Mouse (Mus musculus): ENCODE measurements at regions not wholly inside any gene's neighbourhood (a gene's known extent, or its start where the extent isn't known, plus 50 kb on each side); places are given as distances from the start of the nearest gene placed in this dataset.

DNA sequence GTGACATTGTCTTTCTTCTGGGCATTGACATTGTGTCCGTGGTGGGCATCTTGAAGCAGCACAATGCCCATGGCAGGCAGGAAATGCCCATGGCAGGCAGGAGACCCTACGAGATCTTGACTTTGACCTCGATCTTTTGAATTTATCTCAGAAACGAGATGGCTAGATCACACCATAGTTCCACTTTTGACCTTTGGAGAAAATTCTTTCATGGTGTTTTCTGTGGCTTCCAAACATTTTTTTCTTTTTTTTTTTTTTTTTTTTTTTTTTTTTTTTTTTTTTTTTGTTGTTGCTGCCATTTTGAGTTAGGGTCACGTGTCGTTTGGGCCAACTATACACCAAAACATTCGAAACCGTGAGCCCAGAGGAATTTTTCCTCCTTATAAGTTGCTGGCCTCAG, 201.5 kb downstream of the Vrk1 start:
- ATAC-seq (ENCODE audit: low FRiP score, low TSS enrichment): no peak

DNA sequence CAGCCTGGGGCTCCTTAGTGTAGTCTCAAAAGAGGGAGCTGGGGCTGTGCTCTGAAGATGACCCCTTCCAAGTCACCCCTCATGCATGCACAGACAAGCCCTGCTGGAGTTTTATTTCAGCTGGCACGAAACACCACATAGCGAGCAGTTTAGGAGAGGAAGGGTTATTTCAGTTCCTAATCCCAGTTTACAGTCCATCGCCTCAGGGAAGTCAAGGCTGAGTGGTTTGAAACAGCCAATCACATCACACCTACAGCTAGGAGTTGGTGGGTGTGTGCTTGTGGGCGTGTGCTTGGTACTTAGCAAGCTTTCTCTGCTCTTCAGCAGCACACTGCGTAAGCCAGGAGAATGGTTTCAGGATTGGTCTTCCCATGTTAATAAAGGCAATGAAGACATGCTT, 202.4 kb downstream of the Vrk1 start:
- no peak overlapping the region for H3K4me2 ChIP-seq (ENCODE audit: low read length)
- no peak for ATAC-seq (ENCODE audit: low FRiP score, low TSS enrichment)
- no peaks in the 10 kb centered on the region for H3K9me3 ChIP-seq (ENCODE audit: control insufficient read depth, low read length)
- no peak overlapping the region for H3K27ac ChIP-seq (replicated peaks; ENCODE audit: low read depth, low read length)
- H3K36me3 ChIP-seq (ENCODE audit: control insufficient read depth, insufficient read depth, low read length): no peaks in the 10 kb centered on the region
- H3K4me1 ChIP-seq (ENCODE audit: control insufficient read depth, insufficient read depth, low read length): no peaks in the 10 kb centered on the region
- H3K27me3 ChIP-seq (ENCODE audit: control insufficient read depth, insufficient read depth, low read length): no peaks in the 10 kb centered on the region
- no peak for DNase-seq
- H3K9ac ChIP-seq (replicated peaks; ENCODE audit: low read length): no peak overlapping the region
- WGBS: 60% methylated on average over 5 of the region's 5 CpGs
- no peak overlapping the region for H3K4me3 ChIP-seq (replicated peaks; ENCODE audit: low read depth, low read length)

More for the DNA sequence above, 201.5 kb downstream of the Vrk1 start:
- no peak overlapping the region for H3K4me3 ChIP-seq (replicated peaks; ENCODE audit: low read depth, low read length)
- H3K9me3 ChIP-seq (ENCODE audit: control insufficient read depth, low read length): no peaks in the 10 kb centered on the region
- no peak overlapping the region for H3K4me2 ChIP-seq (ENCODE audit: low read length)
- H3K27me3 ChIP-seq (ENCODE audit: control insufficient read depth, insufficient read depth, low read length): no peaks in the 10 kb centered on the region
- H3K27ac ChIP-seq (replicated peaks; ENCODE audit: low read depth, low read length): no peak overlapping the region
- H3K36me3 ChIP-seq (ENCODE audit: control insufficient read depth, insufficient read depth, low read length): no peaks in the 10 kb centered on the region
- H3K4me1 ChIP-seq (ENCODE audit: control insufficient read depth, insufficient read depth, low read length): no peaks in the 10 kb centered on the region
- no peak for DNase-seq
- H3K9ac ChIP-seq (replicated peaks; ENCODE audit: low read length): no peak overlapping the region
- WGBS: 88% methylated on average over 8 of the region's 8 CpGs

DNA sequence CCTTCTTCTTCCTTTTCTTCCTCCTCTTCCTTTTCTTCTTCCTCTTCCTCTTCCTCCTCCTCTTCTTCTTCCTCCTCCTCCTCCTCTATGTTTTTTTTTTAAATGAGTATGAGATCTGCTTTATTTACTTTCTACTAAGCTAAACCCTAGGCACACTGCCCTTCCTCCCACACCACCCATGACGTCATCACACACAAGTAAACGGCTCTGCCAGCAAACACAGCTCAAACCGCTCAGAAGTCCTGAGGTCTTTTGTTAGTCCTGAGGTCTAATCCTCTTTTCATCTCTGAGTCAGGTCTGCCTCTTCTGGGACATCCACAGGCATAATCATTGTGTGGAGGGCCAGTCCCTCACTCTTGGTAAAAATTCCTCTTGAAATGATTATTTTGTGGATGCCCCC, 210.0 kb downstream of the Vrk1 start:
- no peaks in the 10 kb centered on the region for H3K9me3 ChIP-seq (ENCODE audit: control insufficient read depth, low read length)
- WGBS: 14% methylated on average over 3 of the region's 3 CpGs
- H3K36me3 ChIP-seq (ENCODE audit: control insufficient read depth, insufficient read depth, low read length): no peaks in the 10 kb centered on the region
- peaks cover 10% of the 10 kb centered on the region for H3K4me1 ChIP-seq (ENCODE audit: control insufficient read depth, insufficient read depth, low read length)
- no peak overlapping the region for H3K4me3 ChIP-seq (replicated peaks; ENCODE audit: low read depth, low read length)
- H3K4me2 ChIP-seq (ENCODE audit: low read length): no peak overlapping the region
- DNase-seq (no peak), ATAC-seq (ENCODE audit: low FRiP score, low TSS enrichment) (no peak)
- H3K27me3 ChIP-seq (ENCODE audit: control insufficient read depth, insufficient read depth, low read length): no peaks in the 10 kb centered on the region
- H3K27ac ChIP-seq (replicated peaks; ENCODE audit: low read depth, low read length): no peak overlapping the region
- H3K9ac ChIP-seq (replicated peaks; ENCODE audit: low read length): no peak overlapping the region

DNA sequence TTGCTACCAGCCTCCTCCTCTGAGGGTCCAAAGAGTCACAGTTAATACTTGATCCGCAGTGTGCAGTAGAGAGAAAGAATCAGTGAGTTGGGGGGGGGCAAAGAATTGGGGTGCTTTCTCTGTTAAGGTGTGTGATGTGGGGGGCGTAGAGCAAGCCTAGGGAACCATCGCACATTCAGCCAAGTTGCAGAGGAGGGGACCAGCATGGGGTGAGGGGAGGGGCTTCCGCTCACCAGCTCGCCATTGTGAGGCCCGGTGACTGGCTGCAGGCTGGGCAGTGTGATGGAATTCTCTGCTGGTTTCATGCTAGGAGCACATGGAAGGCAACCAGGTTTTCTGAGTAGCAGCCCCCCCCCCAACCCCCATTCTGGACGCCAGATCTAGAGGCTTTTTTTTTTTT, 216.2 kb downstream of the Vrk1 start:
- H3K9me3 ChIP-seq (ENCODE audit: control insufficient read depth, low read length): no peaks in the 10 kb centered on the region
- no peak overlapping the region for H3K4me3 ChIP-seq (replicated peaks; ENCODE audit: low read depth, low read length)
- no peak overlapping the region for H3K4me2 ChIP-seq (ENCODE audit: low read length)
- ATAC-seq (ENCODE audit: low FRiP score, low TSS enrichment) (no peak), DNase-seq (peak; percentile 49)
- H3K4me1 ChIP-seq (ENCODE audit: control insufficient read depth, insufficient read depth, low read length): peaks cover 25% of the 10 kb centered on the region
- no peak overlapping the region for H3K27ac ChIP-seq (replicated peaks; ENCODE audit: low read depth, low read length)
- H3K36me3 ChIP-seq (ENCODE audit: control insufficient read depth, insufficient read depth, low read length): no peaks in the 10 kb centered on the region
- no peaks in the 10 kb centered on the region for H3K27me3 ChIP-seq (ENCODE audit: control insufficient read depth, insufficient read depth, low read length)
- H3K9ac ChIP-seq (replicated peaks; ENCODE audit: low read length): no peak overlapping the region
- WGBS: 25% methylated on average over 7 of the region's 7 CpGs

DNA sequence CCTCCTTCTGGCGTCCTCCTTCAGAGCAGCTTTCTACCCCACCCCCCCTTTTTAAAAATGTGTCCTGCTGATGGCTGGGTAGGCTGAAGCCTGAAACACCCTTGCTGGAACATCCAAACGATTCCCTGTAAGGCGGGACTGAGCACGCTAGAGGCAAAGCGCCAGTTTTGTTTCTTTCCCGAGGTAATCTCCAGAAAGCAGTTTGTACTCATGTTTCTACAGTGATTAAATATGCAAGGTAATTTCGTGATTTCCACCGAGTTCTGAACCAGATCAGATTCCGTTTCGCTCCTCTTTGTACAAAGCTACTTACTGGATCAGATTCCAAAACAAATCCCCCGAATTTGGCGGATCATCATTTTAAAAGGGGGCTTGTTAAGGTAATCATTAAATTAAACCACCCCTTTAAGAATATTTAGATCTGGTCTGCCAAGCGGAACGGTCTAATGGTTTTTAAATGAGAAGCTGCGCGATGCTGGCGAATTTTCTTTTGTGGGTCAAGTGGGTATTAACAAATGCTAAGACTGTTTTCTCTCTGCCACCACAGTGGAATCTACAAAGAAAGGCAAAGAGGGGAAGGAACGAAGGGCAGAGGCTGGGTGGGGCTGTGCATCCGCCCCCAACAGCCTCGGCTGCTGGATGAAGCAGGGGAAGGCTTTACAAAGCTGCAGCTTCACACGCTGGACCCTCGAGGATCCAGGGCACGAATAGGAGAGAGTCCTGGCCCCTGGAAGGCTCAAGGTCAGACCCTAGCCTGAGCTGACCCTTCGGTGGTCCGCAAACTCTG, 216.9 kb downstream of the Vrk1 start:
- 10% methylated on average over 25 of the region's 25 CpGs for WGBS
- ATAC-seq (ENCODE audit: low FRiP score, low TSS enrichment): no peak; the same call in 1 of the 2 replicates
- DNase-seq: peak; percentile 64

DNA sequence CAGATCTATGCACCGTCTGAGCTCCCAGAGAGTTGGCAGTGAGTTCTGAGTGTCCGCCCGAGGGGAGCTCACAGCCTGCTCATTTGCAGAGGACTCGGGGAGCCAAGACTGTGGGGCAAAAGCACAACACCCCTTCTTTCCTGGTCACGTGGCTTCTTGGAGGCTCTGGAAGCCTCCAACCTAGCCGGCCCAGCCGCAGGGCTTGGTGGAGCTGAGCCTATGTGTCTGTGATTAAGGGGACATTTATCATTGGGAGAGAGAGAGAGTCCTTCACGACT, 217.5 kb downstream of the Vrk1 start:
- Histone ChIP-seq H3K36me3 (ENCODE audit: control insufficient read depth, insufficient read depth, low read length) (no peaks in the 10 kb centered on the region), H3K27me3 (ENCODE audit: control insufficient read depth, insufficient read depth, low read length) (no peaks in the 10 kb centered on the region), H3K9ac (replicated peaks; ENCODE audit: low read length) (no peak overlapping the region), H3K4me2 (ENCODE audit: low read length) (peak overlapping the region; percentile 39), H3K9me3 (ENCODE audit: control insufficient read depth, low read length) (no peaks in the 10 kb centered on the region), H3K27ac (replicated peaks; ENCODE audit: low read depth, low read length) (peak overlapping the region; percentile 55; the same call in 1 of the 2 replicates), H3K4me3 (replicated peaks; ENCODE audit: low read depth, low read length) (no peak overlapping the region), H3K4me1 (ENCODE audit: control insufficient read depth, insufficient read depth, low read length) (peaks cover 25% of the 10 kb centered on the region)
- WGBS: 41% methylated on average over 8 of the region's 8 CpGs
- ATAC-seq (ENCODE audit: low FRiP score, low TSS enrichment) (no peak), DNase-seq (peak; percentile 41)

More for the DNA sequence above, 216.9 kb downstream of the Vrk1 start:
- H3K27ac ChIP-seq (replicated peaks; ENCODE audit: low read depth, low read length): peak overlapping the region; percentile 55; the same call in 1 of the 2 replicates
- no peak overlapping the region for H3K9ac ChIP-seq (replicated peaks; ENCODE audit: low read length)
- H3K4me1 ChIP-seq (ENCODE audit: control insufficient read depth, insufficient read depth, low read length): peaks cover 25% of the 10 kb centered on the region
- H3K9me3 ChIP-seq (ENCODE audit: control insufficient read depth, low read length): no peaks in the 10 kb centered on the region
- no peak overlapping the region for H3K4me3 ChIP-seq (replicated peaks; ENCODE audit: low read depth, low read length)
- H3K4me2 ChIP-seq (ENCODE audit: low read length): peak overlapping the region; percentile 39
- no peaks in the 10 kb centered on the region for H3K27me3 ChIP-seq (ENCODE audit: control insufficient read depth, insufficient read depth, low read length)
- no peaks in the 10 kb centered on the region for H3K36me3 ChIP-seq (ENCODE audit: control insufficient read depth, insufficient read depth, low read length)

DNA sequence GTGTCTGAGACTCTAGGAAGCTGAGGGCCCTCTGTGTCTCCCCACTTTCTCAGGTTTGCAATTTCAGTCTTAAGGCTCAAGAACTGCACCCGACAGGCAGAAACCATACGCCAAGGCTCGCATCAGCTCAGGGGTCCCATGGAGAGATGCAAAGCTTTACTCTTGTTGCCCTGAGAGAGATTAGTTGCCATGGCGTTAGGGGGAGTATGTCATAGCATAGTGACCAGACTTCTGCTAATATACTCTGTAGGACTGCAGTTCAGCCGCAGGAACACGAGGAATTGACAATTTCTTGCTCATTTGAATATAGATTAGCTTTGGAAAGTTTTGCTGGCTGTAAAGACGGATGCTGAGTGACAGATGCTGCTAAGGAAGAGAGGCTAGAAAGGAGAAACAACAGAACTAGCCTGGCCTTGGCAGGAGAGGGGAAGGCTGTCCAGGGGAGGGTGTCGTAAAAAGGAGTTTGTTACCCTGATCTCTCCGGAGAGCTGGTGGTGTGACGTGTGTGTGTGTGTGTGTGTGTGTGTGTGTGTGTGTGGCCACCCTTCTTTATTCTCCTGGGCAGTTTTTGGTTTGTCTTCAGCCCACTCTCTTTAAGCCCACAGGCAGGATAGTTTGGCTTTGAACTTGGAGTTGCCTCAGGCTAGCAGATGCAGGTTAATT, 235.3 kb downstream of the Vrk1 start:
- DNase-seq: peak; percentile 62
- Histone ChIP-seq H3K9me3 (ENCODE audit: control insufficient read depth, low read length) (no peaks in the 10 kb centered on the region), H3K4me1 (ENCODE audit: control insufficient read depth, insufficient read depth, low read length) (peaks cover 20% of the 10 kb centered on the region), H3K27ac (replicated peaks; ENCODE audit: low read depth, low read length) (no peak overlapping the region), H3K27me3 (ENCODE audit: control insufficient read depth, insufficient read depth, low read length) (no peaks in the 10 kb centered on the region), H3K4me3 (replicated peaks; ENCODE audit: low read depth, low read length) (no peak overlapping the region), H3K9ac (replicated peaks; ENCODE audit: low read length) (no peak overlapping the region), H3K36me3 (ENCODE audit: control insufficient read depth, insufficient read depth, low read length) (no peaks in the 10 kb centered on the region), H3K4me2 (ENCODE audit: low read length) (no peak overlapping the region)
- WGBS: 11% methylated on average over 10 of the region's 10 CpGs
- no peak for ATAC-seq (ENCODE audit: low FRiP score, low TSS enrichment)

DNA sequence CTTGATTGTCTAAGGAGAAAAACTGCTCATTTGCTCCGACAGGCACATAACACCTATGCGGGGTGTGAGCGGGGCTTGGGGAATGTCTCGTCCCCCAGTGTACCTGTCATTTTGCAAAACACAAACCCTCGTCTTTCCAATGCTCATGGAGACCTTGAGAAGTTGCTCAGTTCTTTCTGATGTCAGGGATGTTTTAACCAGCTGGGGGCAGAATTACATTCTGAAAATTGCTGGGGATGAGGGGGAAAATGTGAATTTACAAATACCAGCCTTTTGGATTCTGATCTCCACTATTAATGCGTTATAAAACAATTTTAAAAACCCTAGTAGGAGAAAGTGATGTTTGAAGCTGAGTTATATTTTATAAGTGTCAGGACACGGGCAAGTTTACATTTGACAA, 263.6 kb downstream of the Vrk1 start:
- Histone ChIP-seq H3K4me1 (ENCODE audit: control insufficient read depth, insufficient read depth, low read length) (0 out of 2 replicates have a peak, but pooled peaks cover 4% of the 10 kb centered on the region), H3K9me3 (ENCODE audit: control insufficient read depth, low read length) (no peaks in the 10 kb centered on the region), H3K4me3 (replicated peaks; ENCODE audit: low read depth, low read length) (no peak overlapping the region), H3K27ac (replicated peaks; ENCODE audit: low read depth, low read length) (no peak overlapping the region), H3K36me3 (ENCODE audit: control insufficient read depth, insufficient read depth, low read length) (no peaks in the 10 kb centered on the region), H3K27me3 (ENCODE audit: control insufficient read depth, insufficient read depth, low read length) (no peaks in the 10 kb centered on the region), H3K4me2 (ENCODE audit: low read length) (no peak overlapping the region), H3K9ac (replicated peaks; ENCODE audit: low read length) (no peak overlapping the region)
- DNase-seq (peak; percentile 58), ATAC-seq (ENCODE audit: low FRiP score, low TSS enrichment) (no peak)
- 72% methylated on average over 7 of the region's 7 CpGs for WGBS

DNA sequence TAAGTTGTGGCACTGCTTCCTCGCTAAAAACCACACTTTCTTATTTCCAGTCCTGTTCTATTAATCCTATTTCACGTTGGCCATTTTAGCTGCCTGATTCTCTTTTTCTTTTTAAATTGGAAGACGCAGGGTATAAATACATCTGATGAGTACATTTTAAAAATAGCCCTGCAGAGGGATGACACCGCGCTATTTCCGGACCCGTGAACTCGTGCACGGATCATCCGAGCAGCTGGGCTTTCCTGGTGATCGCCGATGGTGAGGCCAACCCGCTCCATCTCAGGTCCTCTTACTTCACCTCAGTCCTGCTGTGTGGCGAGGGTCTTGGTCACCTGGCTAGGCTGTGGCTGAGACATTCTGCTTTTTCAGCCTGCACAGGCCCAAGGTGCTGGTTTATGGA, 267.9 kb downstream of the Vrk1 start:
- no peak overlapping the region for H3K4me3 ChIP-seq (replicated peaks; ENCODE audit: low read depth, low read length)
- ATAC-seq (ENCODE audit: low FRiP score, low TSS enrichment): no peak

More for the DNA sequence above, 267.9 kb downstream of the Vrk1 start:
- Histone ChIP-seq H3K36me3 (ENCODE audit: control insufficient read depth, insufficient read depth, low read length) (no peaks in the 10 kb centered on the region), H3K4me1 (ENCODE audit: control insufficient read depth, insufficient read depth, low read length) (0 out of 2 replicates have a peak, but pooled peaks cover 4% of the 10 kb centered on the region), H3K27ac (replicated peaks; ENCODE audit: low read depth, low read length) (no peak overlapping the region), H3K27me3 (ENCODE audit: control insufficient read depth, insufficient read depth, low read length) (no peaks in the 10 kb centered on the region), H3K4me2 (ENCODE audit: low read length) (no peak overlapping the region), H3K9ac (replicated peaks; ENCODE audit: low read length) (no peak overlapping the region), H3K9me3 (ENCODE audit: control insufficient read depth, low read length) (no peaks in the 10 kb centered on the region)
- 92% methylated on average over 14 of the region's 14 CpGs for WGBS
- no peak for DNase-seq

Measured in midbrain, embryonic 14.5 days (tissue).